Mouse (Mus musculus) embryonic fibroblast, embryonic 13.5 days (primary cell): Measurements from ENCODE around the gene Noxo1.

Experiments
- CTCF ChIP-seq: IDR thresholded peaks from 2 replicates; pipeline ENCODE4 v1.5.1; 2011; ENCODE audit warnings: mild to moderate bottlenecking, control low read depth, low read length, moderate library complexity, borderline replicate concordance; ENCODE audit not compliant: insufficient read depth
- POLR2A ChIP-seq: IDR thresholded peaks from 2 replicates; pipeline ENCODE4 v1.6.1; 2011; ENCODE audit warnings: low read depth, mild to moderate bottlenecking, control low read depth, low read length, moderate library complexity

GRCm38 (mm10) chr17:24672141-24672540 is 23.9 kb upstream of the Noxo1 start:
- TF ChIP-seq CTCF (no peak), POLR2A (no peak)
